Mouse (Mus musculus) heart, embryonic 12.5 days (tissue): ENCODE data around the gene Smarcad1. TPM values are rescaled to one million over a fixed set of nuclear protein-coding genes. Genes with fewer than 3 reads are reported as not detected.

ENCODE experiments used
- ATAC-seq: fragments of 200-750 bp; cut with Nextera tagmentation; 2 replicates; pipeline ENCODE4 v1.8.0; 2017; ENCODE audit warnings: moderate TSS enrichment, moderate library complexity; ENCODE audit not compliant: insufficient number of reproducible peaks, low FRiP score
- H3K27ac ChIP-seq: fragments of 300-500 bp; sonication (generic); 2 replicates; pipeline ENCODE4 v1.5.1; 2016; ENCODE audit warnings: mild to moderate bottlenecking, moderate library complexity; ENCODE audit not compliant: poor library complexity, severe bottlenecking
- H3K27me3 ChIP-seq: fragments of 300-500 bp; sonication (generic); replicated peaks from 2 replicates; pipeline ENCODE4 v1.6.1; 2016; ENCODE audit warnings: mild to moderate bottlenecking, moderate library complexity
- H3K36me3 ChIP-seq: fragments of 300-500 bp; sonication (generic); 2 replicates; pipeline ENCODE4 v1.6.1; 2016; ENCODE audit warnings: mild to moderate bottlenecking, moderate library complexity
- H3K4me1 ChIP-seq: fragments of 300-500 bp; sonication (generic); replicated peaks from 2 replicates; pipeline ENCODE4 v1.6.1; 2016; ENCODE audit warnings: mild to moderate bottlenecking
- H3K4me2 ChIP-seq: fragments of 300-500 bp; sonication (generic); 2 replicates; pipeline ENCODE4 v1.6.1; 2016; ENCODE audit warnings: mild to moderate bottlenecking, moderate library complexity
- H3K4me3 ChIP-seq: fragments of 300-500 bp; sonication (generic); 2 replicates; pipeline ENCODE4 v1.5.1; 2016; ENCODE audit warnings: mild to moderate bottlenecking
- H3K9ac ChIP-seq: fragments of 300-500 bp; sonication (generic); 2 replicates; pipeline ENCODE4 v1.6.1; 2016; ENCODE audit warnings: mild to moderate bottlenecking, moderate library complexity
- H3K9me3 ChIP-seq: fragments of 300-500 bp; sonication (generic); replicated peaks from 2 replicates; pipeline ENCODE4 v1.6.1; 2016; ENCODE audit warnings: mild to moderate bottlenecking, moderate library complexity
- WGBS: fragments of 180-500 bp; shearing (Covaris S2); methylation state at CpG from one replicate; pipeline ENCODE4 v1.1.7; 2016; 5-methylcytosine and 5-hydroxymethylcytosine counted together
- polyA plus RNA-seq: library from polyadenylated mRNA; unstranded; fragments of >200 nt; fragmentation: Nextera tagmentation; extraction: Ambion mirVana; gene quantifications from 2 replicates; pipeline ENCODE4 v1.2.1, GENCODE M21; 2016

Smarcad1 gene
- polyA plus RNA-seq, 1 experiment from 2014 or later: 62.7 TPM

DNA sequence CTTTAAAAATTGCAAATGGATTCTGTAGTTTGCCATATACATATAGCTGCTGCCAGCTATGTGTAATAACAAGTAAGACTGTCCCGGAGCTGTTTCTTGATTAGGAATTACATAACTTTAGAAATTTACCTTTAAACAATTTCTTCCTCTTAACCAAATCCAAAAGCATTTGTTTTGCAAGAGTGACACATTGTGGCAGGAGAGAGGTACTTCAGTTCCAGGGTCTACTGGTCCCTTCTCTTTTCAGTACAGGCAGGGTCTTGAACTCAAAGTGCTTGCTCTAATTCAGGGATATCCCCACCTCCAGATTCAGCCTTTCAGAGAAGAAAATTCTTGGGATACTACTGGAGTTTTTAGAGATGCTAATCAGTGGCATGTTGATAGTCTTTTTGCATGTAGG, 36.8 kb downstream of the Smarcad1 start:
- WGBS: 93% methylated on average over 1 of the region's 1 CpGs
- Histone ChIP-seq H3K27me3 (no peaks in the 10 kb centered on the region), H3K9ac (no peak overlapping the region), H3K27ac (no peak overlapping the region), H3K9me3 (no peaks in the 10 kb centered on the region), H3K4me2 (no peak overlapping the region), H3K4me3 (no peak overlapping the region), H3K4me1 (no peaks in the 10 kb centered on the region), H3K36me3 (peaks cover 35% of the 10 kb centered on the region)
- no peak for ATAC-seq

DNA sequence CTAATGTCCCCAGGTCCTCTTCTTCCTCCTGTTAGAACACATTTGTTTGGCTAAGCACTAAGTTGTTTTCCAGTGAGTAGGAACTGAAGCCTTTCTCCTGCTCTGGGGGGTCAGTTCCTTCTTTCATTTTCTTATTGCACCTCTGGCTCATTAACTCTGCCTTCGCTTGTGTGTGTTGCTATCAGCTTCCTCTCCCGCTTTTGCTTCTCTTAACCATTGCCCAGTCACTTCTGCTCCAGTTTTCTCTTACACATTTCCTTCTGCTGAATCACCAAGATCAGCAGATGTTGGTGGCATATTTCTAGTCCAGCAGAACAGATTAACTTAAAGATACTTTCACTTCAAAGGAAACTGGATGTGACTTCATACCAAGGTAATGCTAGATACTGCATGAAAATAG, 72.5 kb downstream of the Smarcad1 start:
- Histone ChIP-seq H3K9ac (no peak overlapping the region), H3K4me1 (no peaks in the 10 kb centered on the region), H3K9me3 (no peaks in the 10 kb centered on the region), H3K27me3 (no peaks in the 10 kb centered on the region), H3K36me3 (peaks cover 49% of the 10 kb centered on the region), H3K4me3 (no peak overlapping the region), H3K4me2 (no peak overlapping the region), H3K27ac (no peak overlapping the region)
- ATAC-seq: no peak
- WGBS: 87% methylated on average over 2 of the region's 2 CpGs

GRCm38 (mm10) chr6:65117540-65117939, 75.2 kb downstream of the Smarcad1 start:
- no peak overlapping the region for H3K9ac ChIP-seq
- H3K36me3 ChIP-seq: peaks cover 43% of the 10 kb centered on the region
- H3K4me3 ChIP-seq: no peak overlapping the region
- no peaks in the 10 kb centered on the region for H3K27me3 ChIP-seq
- ATAC-seq: no peak
- WGBS: 100% methylated on average over 1 of the region's 1 CpGs
- H3K27ac ChIP-seq: no peak overlapping the region
- H3K4me1 ChIP-seq: no peaks in the 10 kb centered on the region
- H3K4me2 ChIP-seq: no peak overlapping the region
- H3K9me3 ChIP-seq: no peaks in the 10 kb centered on the region

GRCm38 (mm10) chr6:65126074-65126726, 83.8 kb downstream of the Smarcad1 start:
- ATAC-seq: no peak
- H3K4me3 ChIP-seq: no peak overlapping the region
- H3K36me3 ChIP-seq: no peaks in the 10 kb centered on the region
- no peaks in the 10 kb centered on the region for H3K27me3 ChIP-seq
- H3K4me2 ChIP-seq: no peak overlapping the region
- no peaks in the 10 kb centered on the region for H3K9me3 ChIP-seq
- WGBS: 26% methylated on average over 2 of the region's 2 CpGs
- H3K9ac ChIP-seq: no peak overlapping the region
- H3K27ac ChIP-seq: no peak overlapping the region
- no peaks in the 10 kb centered on the region for H3K4me1 ChIP-seq

DNA sequence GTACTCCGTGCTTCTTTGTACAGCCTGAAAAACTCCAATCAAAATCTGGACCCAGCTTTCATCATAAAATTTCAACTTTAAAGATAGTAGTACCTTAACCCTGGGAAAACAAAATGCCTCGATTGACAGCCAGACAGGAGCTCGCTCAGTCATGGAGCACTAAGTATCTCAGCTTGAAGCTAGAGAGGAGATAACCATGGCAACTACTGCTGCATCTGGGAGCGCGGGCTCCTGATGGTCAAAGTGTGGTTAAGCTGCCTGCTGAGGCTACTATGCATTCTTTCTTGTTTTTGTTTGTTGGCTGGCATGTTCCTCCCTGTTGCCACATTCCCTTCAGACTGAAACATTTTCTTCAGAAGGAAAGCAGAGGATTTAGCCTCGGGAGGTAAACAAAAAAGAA, 90.0 kb downstream of the Smarcad1 start:
- Histone ChIP-seq H3K36me3 (no peaks in the 10 kb centered on the region), H3K9ac (no peak overlapping the region), H3K4me3 (no peak overlapping the region), H3K27ac (no peak overlapping the region), H3K4me2 (no peak overlapping the region), H3K27me3 (no peaks in the 10 kb centered on the region), H3K9me3 (no peaks in the 10 kb centered on the region), H3K4me1 (no peaks in the 10 kb centered on the region)
- WGBS: 56% methylated on average over 6 of the region's 6 CpGs
- ATAC-seq: no peak

- no peaks in the 10 kb centered on the region for H3K4me1 ChIP-seq
- no peak overlapping the region for H3K27ac ChIP-seq
- H3K9me3 ChIP-seq: no peaks in the 10 kb centered on the region
- no peak overlapping the region for H3K9ac ChIP-seq
- H3K4me2 ChIP-seq: no peak overlapping the region
- 58% methylated on average over 2 of the region's 2 CpGs for WGBS
- no peaks in the 10 kb centered on the region for H3K36me3 ChIP-seq
- H3K4me3 ChIP-seq: no peak overlapping the region
- H3K27me3 ChIP-seq: no peaks in the 10 kb centered on the region
- no peak for ATAC-seq
These were observed 95.4 kb downstream of the Smarcad1 start for GRCm38 (mm10) chr6:65137802-65138201.

DNA sequence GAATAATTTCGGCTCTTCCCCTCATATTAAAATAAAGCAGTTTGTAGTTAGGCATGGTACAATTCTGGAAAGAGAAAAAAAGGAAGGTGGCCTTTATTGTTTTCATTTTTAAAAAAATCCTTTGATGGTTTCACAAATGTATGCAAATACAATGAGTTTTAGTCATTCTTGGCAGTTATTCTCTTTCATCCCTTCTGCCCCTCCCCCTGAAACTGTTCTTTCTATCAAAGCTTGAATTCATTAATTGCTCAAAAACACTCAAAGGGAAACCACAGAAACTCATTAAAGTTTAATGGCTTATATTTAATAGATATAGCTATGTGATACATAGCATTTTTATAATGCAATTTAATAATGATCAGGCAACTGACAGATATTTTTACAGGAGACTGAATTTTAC, 95.9 kb downstream of the Smarcad1 start:
- no peaks in the 10 kb centered on the region for H3K27me3 ChIP-seq
- H3K27ac ChIP-seq: no peak overlapping the region
- no peaks in the 10 kb centered on the region for H3K4me1 ChIP-seq
- H3K9ac ChIP-seq: no peak overlapping the region
- 85% methylated on average over 1 of the region's 1 CpGs for WGBS
- no peak overlapping the region for H3K4me2 ChIP-seq
- no peak overlapping the region for H3K4me3 ChIP-seq
- no peak for ATAC-seq
- no peaks in the 10 kb centered on the region for H3K36me3 ChIP-seq
- H3K9me3 ChIP-seq: no peaks in the 10 kb centered on the region

DNA sequence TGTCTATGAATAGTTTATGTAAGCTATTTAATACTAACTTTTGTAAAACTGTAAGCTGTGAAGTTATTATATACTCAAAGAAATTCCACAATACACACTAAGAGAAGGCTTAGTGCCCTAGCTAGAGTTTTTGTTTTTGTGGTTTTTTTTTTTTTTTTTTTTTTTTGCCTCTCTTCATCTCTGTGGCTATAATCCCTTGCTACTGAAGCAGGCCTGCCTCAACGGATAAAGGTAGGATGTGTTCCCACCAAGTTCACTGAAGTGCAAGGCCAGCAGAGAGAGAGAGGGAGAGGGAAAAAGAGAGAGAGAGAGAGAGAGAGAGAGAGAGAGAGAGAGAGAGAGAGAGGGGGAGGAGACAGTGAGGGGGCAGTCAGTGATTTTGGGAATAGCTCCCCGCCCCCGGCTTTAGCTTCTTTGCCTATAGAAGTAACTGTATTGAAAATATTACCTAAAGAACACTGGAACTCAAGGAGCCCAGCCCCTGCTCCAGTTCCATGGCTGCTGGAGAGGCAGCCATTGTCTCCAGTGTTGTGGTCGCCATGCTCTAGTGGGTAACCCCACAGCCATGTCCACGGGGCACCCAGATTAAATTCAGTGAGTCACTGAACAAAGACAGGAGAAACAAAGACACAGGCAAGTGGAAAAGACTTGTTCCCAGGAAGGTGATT, 97.8 kb downstream of the Smarcad1 start:
- no peak overlapping the region for H3K9ac ChIP-seq
- H3K9me3 ChIP-seq: no peaks in the 10 kb centered on the region
- no peak for ATAC-seq
- no peaks in the 10 kb centered on the region for H3K36me3 ChIP-seq
- no peak overlapping the region for H3K4me3 ChIP-seq
- H3K27me3 ChIP-seq: no peaks in the 10 kb centered on the region
- 69% methylated on average over 5 of the region's 5 CpGs for WGBS
- no peak overlapping the region for H3K27ac ChIP-seq
- no peak overlapping the region for H3K4me2 ChIP-seq
- no peaks in the 10 kb centered on the region for H3K4me1 ChIP-seq

DNA sequence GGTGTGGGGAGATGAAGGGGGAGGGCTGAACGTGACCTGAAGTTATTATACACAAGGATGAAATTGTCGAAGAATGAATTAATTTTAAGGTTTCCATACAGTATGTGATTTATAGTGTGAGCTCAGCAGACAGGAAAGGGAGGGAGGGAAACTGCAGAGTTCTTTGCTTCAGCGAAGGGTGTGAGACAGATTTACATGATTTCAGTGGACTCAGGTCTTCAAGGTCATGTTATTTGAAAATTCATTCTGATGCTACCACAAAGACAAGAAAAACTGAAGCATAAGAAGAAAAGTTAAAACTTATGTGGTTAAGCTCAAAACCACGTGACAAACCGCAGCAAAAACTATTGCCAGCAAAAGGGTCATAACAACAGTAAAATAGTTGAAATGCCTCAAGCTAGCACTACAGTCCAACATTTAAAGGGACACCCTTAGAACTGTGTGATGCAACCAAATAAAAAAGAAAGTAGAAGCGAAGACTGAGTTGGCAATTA, 98.4 kb downstream of the Smarcad1 start:
- no peak overlapping the region for H3K9ac ChIP-seq
- no peak for ATAC-seq
- H3K4me2 ChIP-seq: no peak overlapping the region
- 75% methylated on average over 6 of the region's 6 CpGs for WGBS
- H3K36me3 ChIP-seq: no peaks in the 10 kb centered on the region
- no peaks in the 10 kb centered on the region for H3K27me3 ChIP-seq
- H3K9me3 ChIP-seq: no peaks in the 10 kb centered on the region
- no peak overlapping the region for H3K4me3 ChIP-seq
- no peaks in the 10 kb centered on the region for H3K4me1 ChIP-seq
- H3K27ac ChIP-seq: no peak overlapping the region

- no peak for ATAC-seq
These were observed 99.9 kb downstream of the Smarcad1 start for GRCm38 (mm10) chr6:65142316-65142715.

DNA sequence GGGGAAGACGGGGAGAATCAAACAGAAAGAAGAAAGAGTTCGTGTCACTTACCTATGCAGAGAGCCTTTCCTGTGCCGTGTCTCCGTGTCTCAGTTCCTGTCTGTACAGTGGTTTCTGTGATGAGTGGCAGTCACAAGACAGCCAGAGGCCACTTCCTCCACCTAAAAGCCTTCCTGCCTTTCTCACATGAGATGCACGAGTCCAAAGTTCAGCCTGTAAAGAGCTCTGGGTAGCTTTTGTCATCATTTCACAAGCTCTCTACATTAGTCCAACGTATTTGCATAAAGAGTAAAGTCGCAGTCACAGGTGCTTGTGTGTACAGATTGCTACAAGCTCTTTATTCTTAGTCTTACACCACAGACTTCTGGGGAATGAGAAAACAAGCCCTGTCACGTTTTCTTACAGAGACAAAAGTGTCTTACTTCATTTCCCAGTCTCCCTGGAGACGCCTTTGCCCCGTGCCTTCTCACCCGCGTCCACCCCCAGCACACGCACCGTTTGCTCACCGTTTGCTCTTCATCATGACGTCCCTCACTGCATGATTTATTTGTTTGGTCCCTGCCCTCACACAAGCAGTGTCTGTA, 102.3 kb downstream of the Smarcad1 start, which contains the start of gene Hpgds:
Hpgds (minus strand) TSS at position 288 of the 585 bp plus-strand sequence.
- 66% methylated on average over 16 of the region's 16 CpGs for WGBS
- no peak for ATAC-seq

More at GRCm38 (mm10) chr6:65142316-65142715, 99.9 kb downstream of the Smarcad1 start:
- Histone ChIP-seq H3K9me3 (no peaks in the 10 kb centered on the region), H3K4me3 (no peak overlapping the region), H3K27me3 (no peaks in the 10 kb centered on the region), H3K9ac (no peak overlapping the region), H3K27ac (no peak overlapping the region), H3K36me3 (no peaks in the 10 kb centered on the region), H3K4me1 (no peaks in the 10 kb centered on the region), H3K4me2 (no peak overlapping the region)
- WGBS: 80% methylated on average over 1 of the region's 1 CpGs

More for the DNA sequence above, 102.3 kb downstream of the Smarcad1 start, which contains the start of gene Hpgds:
- H3K4me1 ChIP-seq: no peaks in the 10 kb centered on the region
- no peak within 1 kb of the TSS for H3K4me2 ChIP-seq
- H3K36me3 ChIP-seq: no peaks in the 10 kb centered on the region
- H3K9ac ChIP-seq: no peak within 1 kb of the TSS
- H3K27ac ChIP-seq: no peak within 1 kb of the TSS
- no peaks in the 10 kb centered on the region for H3K9me3 ChIP-seq
- no peaks in the 10 kb centered on the region for H3K27me3 ChIP-seq
- H3K4me3 ChIP-seq: no peak within 1 kb of the TSS
